Mouse (Mus musculus): ENCODE measurements around the gene Gatad2b.
A peak's percentile ranks its signal among the peaks of the same experiment; 100 is the strongest.
"Not testable (repeated sequence)": the region's sequence is repeated elsewhere in the genome, so short reads cannot be mapped to it uniquely, and the experiment has no call there.

Gene Gatad2b

GRCm38 (mm10) chr3:90292345-90293275 lies at the start of gene Gatad2b:
Gene Gatad2b (plus strand): TSS chr3:90293178.
- DNase-seq (ENCODE audit: low spot score), result peak; percentile 93

DNA sequence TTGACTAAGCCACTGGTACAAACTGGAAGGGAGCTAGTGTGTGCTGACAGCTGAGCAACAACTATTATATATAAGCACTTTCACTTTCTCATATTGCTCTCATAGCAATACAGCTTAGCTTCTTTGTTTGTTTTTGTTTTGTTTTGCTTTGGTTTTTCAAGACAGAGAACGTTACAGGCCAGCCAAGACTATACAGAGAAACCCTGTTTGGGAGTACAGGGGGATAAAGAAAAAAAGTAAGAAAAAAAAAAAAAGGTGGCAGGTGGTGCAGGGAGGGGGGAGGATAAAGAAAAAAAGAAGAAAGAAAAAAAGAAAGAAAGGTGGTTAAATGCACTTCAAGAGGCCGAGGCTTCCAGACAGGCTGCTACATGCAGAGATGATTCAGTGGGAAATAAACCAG lies 47.6 kb upstream of the Gatad2b start:
- no peak for DNase-seq (ENCODE audit: low spot score)

GRCm38 (mm10) chr3:90247630-90247959 lies 45.4 kb upstream of the Gatad2b start:
- no peak for DNase-seq (ENCODE audit: low spot score)

GRCm38 (mm10) chr3:90247960-90248745 lies 44.8 kb upstream of the Gatad2b start, which contains the start of gene Slc39a1:
Gene Slc39a1 (plus strand): TSS chr3:90248172.
- peak; percentile 68 for DNase-seq (ENCODE audit: low spot score)

DNA sequence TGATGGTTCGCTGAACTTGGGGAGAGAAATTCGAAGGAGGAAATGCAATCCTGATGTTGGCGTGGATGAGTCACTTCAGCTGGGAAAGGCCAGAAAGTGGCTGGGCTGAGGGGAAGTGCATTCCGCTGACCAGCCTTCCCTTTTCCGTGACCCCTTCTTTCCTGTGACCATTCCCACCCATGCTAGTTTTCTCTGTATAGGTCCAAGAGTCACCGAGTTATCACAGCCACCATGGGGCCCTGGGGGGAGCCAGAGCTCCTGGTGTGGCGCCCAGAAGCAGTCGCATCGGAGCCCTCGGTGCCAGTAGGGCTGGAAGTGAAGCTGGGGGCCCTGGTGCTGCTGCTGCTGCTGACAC lies 44.3 kb upstream of the Gatad2b start:
- DNase-seq (ENCODE audit: low spot score), result no peak

- DNase-seq (ENCODE audit: low spot score), result no peak
These were observed 42.2 kb upstream of the Gatad2b start for GRCm38 (mm10) chr3:90250791-90251190.

DNA sequence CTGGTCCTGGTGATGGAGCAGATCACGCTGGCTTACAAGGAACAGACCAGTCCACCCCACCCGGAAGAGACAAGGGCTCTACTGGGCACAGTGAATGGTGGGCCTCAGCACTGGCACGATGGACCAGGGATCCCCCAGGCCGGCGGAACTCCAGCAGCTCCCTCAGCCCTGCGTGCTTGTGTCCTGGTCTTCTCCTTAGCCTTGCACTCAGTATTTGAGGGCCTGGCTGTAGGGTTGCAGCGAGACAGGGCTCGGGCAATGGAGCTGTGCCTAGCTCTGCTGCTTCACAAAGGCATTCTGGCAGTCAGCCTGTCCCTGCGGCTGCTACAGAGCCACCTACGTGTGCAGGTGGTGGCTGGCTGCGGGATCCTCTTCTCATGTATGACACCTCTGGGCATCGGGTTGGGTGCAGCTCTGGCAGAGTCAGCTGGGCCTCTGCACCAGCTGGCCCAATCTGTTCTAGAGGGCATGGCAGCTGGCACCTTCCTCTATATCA lies 41.2 kb upstream of the Gatad2b start:
- DNase-seq (ENCODE audit: low spot score), result not testable (repeated sequence)

DNA sequence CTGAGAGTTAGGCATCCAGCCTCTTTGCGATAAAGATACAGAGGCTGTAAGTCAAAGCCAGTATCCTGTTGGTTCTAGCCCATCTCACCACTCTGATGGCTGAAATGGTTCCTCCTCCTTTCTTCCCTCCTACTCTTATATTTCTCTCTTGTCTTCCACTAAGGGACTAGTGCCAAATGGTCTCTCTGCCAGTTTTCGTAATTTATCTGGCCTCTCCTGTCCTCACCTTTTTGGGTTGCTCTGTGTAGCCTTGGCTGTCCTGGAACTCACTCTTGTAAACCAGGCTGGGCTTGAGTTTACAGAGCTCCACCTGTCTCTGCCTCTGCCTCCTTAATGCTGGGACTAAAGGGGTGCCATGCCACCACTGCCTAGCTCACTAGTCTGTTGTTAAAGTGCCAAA lies 40.3 kb upstream of the Gatad2b start:
- not testable (repeated sequence) for DNase-seq (ENCODE audit: low spot score)

- not testable (repeated sequence) for DNase-seq (ENCODE audit: low spot score)
These were observed 39.8 kb upstream of the Gatad2b start for GRCm38 (mm10) chr3:90253174-90253573.

DNA sequence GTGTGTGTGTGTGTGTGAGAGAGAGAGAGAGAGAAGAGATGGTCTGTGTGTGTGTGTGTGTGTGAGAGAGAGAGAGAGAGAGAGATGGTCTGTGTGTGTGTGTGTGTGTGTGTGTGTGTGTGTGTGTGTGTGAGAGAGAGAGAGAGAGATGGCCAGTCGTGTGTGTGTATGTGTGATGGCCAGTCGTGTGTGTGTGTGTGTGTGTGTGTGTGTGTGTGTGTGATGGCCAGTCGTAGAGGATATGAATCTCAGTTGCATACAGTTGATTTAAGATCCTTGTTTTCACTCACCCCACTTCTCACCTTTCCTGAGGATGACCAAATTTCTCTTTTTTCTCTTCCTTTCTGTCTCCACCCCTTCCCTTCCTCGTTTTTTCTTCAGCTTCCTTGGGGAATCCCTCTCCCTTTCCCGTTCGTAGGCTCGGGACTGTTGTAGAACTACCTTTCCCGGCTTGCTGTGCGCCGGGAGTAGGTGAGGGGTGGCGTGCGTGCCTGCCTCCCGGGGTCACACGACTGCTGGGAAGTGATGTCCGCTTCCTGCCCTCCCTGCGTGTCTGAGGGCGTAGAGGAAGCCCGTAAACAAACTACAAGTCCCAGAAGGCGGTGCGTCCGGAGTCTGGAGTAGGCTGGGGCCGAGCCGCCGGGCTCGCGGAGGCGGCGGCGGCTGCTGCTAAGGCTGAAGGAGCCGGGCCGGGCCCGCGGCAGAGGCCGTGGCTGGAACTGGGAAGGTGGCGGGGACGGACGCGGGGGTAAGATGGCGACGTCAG lies 39.1 kb upstream of the Gatad2b start, which contains the start of gene Crtc2:
TSS of gene Crtc2 (plus strand) at position 511 of the 766 bp plus-strand sequence.
- DNase-seq (ENCODE audit: low spot score), result peak; percentile 85

DNA sequence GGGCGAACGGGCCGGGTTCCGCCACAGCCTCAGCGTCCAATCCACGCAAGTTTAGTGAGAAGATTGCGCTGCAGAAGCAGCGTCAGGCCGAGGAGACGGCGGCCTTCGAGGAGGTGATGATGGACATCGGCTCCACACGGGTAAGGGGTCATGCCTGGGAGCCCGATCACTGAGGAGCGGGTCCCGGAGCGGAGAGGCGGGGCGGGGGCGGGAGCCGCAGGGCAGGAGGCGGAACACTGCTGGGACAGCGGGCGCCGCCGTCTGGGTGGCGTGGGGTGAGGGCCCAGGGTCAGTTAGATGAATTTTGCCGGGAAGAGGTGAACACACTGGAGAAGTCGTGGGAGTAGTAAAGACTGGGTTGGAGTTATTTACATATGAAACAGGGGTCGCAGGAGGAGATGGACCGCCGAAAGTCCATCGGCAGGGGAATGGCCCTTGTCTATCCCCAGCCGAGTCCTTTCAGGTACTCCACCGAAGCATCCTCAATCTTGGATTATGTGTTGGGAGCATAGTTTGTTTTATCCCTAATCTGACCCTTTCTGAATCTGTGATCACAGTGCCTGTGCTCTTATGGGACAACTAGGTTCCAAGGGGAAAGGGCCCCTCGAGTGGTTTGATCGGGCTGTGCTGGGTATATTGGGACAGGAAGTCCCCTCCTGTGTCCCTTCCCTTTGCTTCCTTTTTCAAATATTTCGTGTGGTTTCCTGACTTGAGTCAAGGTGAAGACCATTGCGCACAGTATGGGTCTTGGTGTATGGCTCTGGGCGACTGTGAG lies 38.4 kb upstream of the Gatad2b start:
- DNase-seq (ENCODE audit: low spot score), result no peak

DNA sequence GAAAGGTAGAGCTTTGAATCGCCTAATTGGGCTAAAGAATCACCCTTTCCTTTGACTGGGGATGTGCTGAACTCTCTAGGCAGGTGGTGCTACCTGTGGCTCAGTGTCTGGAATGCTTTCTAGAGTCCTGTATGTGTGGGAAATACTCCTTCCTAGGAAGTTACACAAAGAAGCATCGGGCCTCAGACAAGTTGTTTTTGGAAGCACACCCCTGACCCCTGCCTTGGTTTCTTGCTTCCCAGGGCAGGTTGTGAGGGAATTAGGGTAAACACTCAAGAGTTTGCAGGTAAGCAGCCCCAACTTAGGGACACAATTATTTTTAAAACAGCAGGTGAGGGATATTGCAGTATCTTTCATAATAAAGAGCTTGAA lies 37.8 kb upstream of the Gatad2b start:
- DNase-seq (ENCODE audit: low spot score), result no peak

DNA sequence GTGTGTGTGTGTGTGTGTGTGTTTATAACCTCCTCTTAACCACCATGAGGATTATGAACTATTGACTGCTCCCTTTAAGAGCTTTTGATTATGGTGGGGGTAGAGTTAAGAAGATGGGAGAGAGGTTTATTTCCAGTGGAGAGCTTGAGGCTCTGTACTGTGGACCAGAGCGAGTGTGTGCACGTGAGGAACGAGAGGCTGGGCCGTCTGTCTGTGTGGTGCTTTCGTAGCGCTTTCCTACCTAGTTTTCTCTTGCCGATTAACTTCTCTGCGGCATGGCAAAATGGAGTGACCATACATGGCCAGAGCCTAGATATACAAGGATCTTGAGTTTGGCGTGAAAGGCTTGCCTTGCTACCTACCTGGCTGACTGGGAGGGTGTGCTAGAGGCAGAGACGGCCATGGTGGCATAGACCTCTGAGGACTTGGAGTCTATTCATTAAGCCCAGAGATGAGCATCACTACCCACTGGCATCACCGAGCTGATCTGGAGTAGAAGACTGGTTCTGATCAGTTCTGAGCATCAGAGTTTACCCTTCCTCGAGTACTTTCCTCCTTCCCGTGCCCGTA lies 37.1 kb upstream of the Gatad2b start:
- DNase-seq (ENCODE audit: low spot score), result no peak

GRCm38 (mm10) chr3:90256731-90257530 lies 36.0 kb upstream of the Gatad2b start:
- no peak for DNase-seq (ENCODE audit: low spot score)

DNA sequence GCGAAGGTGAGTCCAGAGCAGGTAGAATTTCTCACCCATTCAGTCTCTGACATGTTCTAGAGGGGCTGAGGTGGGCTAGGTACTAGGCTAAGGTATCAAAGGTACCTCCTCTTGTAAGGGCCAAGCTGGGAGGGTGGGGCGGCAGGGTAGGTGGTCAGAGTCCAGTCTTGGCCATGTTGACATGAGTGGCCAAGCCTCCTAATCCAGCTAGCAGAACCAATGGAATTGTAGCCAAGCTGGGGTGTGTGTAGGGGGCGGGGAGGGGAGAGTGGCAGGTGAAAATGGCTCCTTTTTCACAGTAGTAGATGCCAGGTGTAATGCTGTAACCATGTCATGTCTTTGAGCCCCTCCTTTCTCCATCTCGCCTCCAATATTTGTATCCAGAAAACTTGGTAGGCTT lies 34.5 kb upstream of the Gatad2b start:
- DNase-seq (ENCODE audit: low spot score), result no peak

DNA sequence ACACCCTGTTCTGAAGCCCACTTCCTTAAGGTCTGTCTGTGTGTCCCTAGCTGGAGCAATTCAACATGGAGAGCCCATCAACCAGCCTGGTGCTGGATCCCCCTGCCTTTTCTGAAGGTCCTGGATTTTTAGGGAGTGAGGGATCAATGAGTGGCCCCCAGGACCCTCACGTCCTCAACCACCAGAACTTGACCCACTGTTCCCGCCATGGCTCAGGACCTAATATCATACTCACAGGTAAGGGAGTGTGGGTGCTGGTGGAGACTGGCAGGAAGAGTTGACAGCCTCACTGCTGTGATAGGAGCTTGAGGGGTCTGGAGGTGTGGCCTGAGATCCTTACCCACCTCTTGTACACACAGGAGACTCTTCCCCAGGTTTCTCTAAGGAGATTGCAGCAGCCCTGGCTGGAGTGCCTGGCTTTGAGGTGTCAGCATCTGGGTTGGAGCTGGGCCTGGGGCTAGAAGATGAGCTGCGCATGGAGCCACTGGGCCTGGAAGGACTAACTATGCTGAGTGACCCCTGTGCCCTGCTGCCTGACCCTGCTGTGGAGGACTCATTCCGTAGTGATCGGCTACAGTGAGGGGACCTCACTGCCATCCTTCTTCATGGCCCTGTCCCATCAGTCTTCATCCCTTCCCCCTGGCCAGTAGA lies 29.7 kb upstream of the Gatad2b start:
- DNase-seq (ENCODE audit: low spot score), result no peak

DNA sequence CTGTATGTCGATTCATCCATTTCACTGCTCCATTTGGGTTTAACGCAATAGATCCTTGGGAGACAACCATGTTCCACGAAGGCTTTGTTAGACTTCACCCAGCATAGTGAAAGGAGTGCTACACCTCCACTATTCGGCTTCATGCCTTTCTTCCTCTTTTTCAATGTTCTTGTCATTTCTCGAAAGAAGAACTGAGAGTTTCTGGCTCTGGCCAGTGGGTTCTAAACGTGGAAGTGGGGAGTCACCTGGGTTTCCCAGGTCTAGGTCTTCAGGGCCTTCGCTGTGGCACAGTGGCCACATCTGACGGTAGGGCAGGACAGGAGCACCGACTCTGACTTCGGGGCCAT lies 28.3 kb upstream of the Gatad2b start:
- DNase-seq (ENCODE audit: low spot score), result no peak

GRCm38 (mm10) chr3:90265034-90265931 lies 27.7 kb upstream of the Gatad2b start, which contains the start of gene Dennd4b:
Gene Dennd4b (plus strand): TSS chr3:90265185.
- peak; percentile 86 for DNase-seq (ENCODE audit: low spot score)
